Mouse (Mus musculus) small intestine, adult 2 months (tissue): ENCODE measurements around the gene Phactr1. TPM values are rescaled to one million over a fixed set of nuclear protein-coding genes. Genes with fewer than 3 reads are reported as not detected.

Experiments used
- H3K27ac ChIP-seq: fragments of 200-500 bp; 2 replicates; pipeline ENCODE4 v1.5.1; 2012; ENCODE audit warnings: low read depth, low read length, control low read depth, inconsistent platforms; ENCODE audit not compliant: insufficient read depth
- H3K27me3 ChIP-seq: fragments of 200-500 bp; 2 replicates; pipeline ENCODE4 v1.6.1; 2012; ENCODE audit warnings: mild to moderate bottlenecking, moderate library complexity, low read length, inconsistent platforms; ENCODE audit not compliant: control insufficient read depth, insufficient read depth
- H3K36me3 ChIP-seq: fragments of 200-500 bp; 2 replicates; pipeline ENCODE4 v1.6.1; 2012; ENCODE audit warnings: mild to moderate bottlenecking, low read length, control low read depth, inconsistent platforms; ENCODE audit not compliant: control insufficient read depth, insufficient read depth
- H3K4me1 ChIP-seq: fragments of 200-500 bp; 2 replicates; pipeline ENCODE4 v1.6.1; 2012; ENCODE audit warnings: low read length, inconsistent platforms, mixed read lengths; ENCODE audit not compliant: control insufficient read depth, insufficient read depth, insufficient read length
- H3K4me3 ChIP-seq: fragments of 200-500 bp; 2 replicates; pipeline ENCODE4 v1.5.1; 2012; ENCODE audit warnings: low read depth, mild to moderate bottlenecking, control low read depth, inconsistent platforms, low read length, moderate library complexity
- CTCF ChIP-seq: fragments of 200-500 bp; IDR thresholded peaks from 2 replicates; pipeline ENCODE4 v1.5.1; 2012; ENCODE audit warnings: low read depth, mild to moderate bottlenecking, control low read depth, inconsistent platforms, low read length, moderate library complexity, mixed read lengths; ENCODE audit not compliant: insufficient replicate concordance, insufficient read length; ENCODE audit errors: extremely low read depth
- POLR2A ChIP-seq: fragments of 200-500 bp; IDR thresholded peaks from 2 replicates; pipeline ENCODE4 v1.6.1; 2012; ENCODE audit warnings: low read depth, mild to moderate bottlenecking, control low read depth, inconsistent platforms, low read length, moderate library complexity
- WGBS: fragments of 180-500 bp; shearing (Covaris S2); methylation state at CpG from one replicate; pipeline ENCODE4 v1.1.7; 2018; 5-methylcytosine and 5-hydroxymethylcytosine counted together
- polyA plus RNA-seq: library from polyadenylated mRNA; depleted of rRNA; stranded (reverse); fragments of >200 nt; gene quantifications from 2 replicates; pipeline ENCODE4 v1.2.3, GENCODE M21; 2012

The Phactr1 gene
- polyA plus RNA-seq, 1 experiment, result 0.43 TPM

DNA sequence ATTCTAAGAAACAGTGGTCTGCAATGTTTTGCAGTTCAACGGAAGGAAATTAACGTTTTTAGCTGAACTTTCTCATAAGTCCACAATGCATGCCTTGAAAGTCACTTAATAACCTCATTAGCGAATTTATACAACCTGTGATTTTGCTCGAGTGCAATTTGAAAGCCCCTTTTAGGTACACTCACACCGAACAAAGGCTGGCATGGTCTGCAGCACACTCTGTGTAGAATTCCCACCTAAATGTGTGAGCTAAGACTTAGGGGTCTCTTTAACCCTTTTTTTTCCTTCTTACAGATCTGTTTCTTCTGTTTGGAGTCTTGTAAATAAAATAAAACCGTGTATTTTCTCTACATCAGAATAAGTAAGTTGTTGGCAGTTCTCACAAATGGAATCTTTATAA lies 335.3 kb downstream of the Phactr1 start:
- H3K4me1 ChIP-seq, result no peaks in the 10 kb centered on the region
- no peak overlapping the region for H3K27ac ChIP-seq
- H3K4me3 ChIP-seq, result no peak overlapping the region
- H3K36me3 ChIP-seq, result no peaks in the 10 kb centered on the region
- H3K27me3 ChIP-seq, result no peaks in the 10 kb centered on the region
- no peak for TF ChIP-seq CTCF
- no peak for TF ChIP-seq POLR2A
- WGBS, result 75% methylated on average over 6 of the region's 6 CpGs

DNA sequence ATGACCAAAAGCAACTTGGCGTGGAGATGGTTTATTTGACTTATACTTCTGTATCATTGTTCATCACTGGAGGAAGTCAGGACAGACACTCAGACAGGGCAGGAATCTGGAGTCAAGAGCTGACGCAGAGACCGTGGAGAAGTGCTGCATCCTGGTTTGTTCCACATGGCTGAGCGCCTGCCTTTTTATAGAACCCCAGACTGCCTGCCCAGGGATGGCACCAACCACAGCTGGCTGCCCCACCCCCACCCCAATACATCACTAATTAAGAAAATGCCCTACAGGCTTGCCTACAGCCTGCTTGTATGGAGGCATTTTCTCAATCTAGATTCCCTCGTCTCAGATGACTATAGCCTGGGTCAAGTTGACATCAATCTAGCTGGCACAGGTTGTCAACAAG lies 338.4 kb downstream of the Phactr1 start:
- no peaks in the 10 kb centered on the region for H3K36me3 ChIP-seq
- H3K4me3 ChIP-seq, result no peak overlapping the region
- H3K4me1 ChIP-seq, result no peaks in the 10 kb centered on the region
- no peak overlapping the region for H3K27ac ChIP-seq
- H3K27me3 ChIP-seq, result no peaks in the 10 kb centered on the region
- TF ChIP-seq CTCF (no peak), POLR2A (no peak)
- 70% methylated on average over 5 of the region's 5 CpGs for WGBS

GRCm38 (mm10) chr13:43021031-43021430 lies 340.6 kb downstream of the Phactr1 start:
- Histone ChIP-seq H3K4me1 (no peaks in the 10 kb centered on the region), H3K4me3 (no peak overlapping the region), H3K27ac (no peak overlapping the region), H3K36me3 (no peaks in the 10 kb centered on the region), H3K27me3 (no peaks in the 10 kb centered on the region)
- 76% methylated on average over 6 of the region's 6 CpGs for WGBS
- no peak for TF ChIP-seq POLR2A
- no peak for TF ChIP-seq CTCF

DNA sequence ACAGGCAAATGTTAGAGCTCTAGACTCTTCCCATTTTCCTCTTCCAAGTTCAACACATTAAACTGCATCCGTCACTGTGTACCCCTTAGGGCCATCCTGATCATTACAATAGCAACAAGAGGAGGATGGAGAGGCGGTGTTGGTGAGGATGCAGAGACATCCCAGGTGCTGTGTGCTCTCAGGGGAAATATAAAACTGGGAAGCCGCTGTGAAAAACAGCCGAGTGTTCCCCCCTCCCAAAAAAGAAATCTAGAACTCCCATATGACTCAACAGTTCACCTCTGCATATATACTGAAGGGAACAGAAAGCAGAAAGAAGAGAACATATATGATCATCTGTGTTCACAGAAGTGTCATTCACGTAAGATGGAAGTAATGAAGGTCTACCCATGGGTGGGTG lies 342.6 kb downstream of the Phactr1 start:
- Histone ChIP-seq H3K27ac (no peak overlapping the region), H3K36me3 (no peaks in the 10 kb centered on the region), H3K4me3 (no peak overlapping the region), H3K27me3 (no peaks in the 10 kb centered on the region), H3K4me1 (no peaks in the 10 kb centered on the region)
- WGBS, result 92% methylated on average over 5 of the region's 5 CpGs
- TF ChIP-seq CTCF, result no peak

DNA sequence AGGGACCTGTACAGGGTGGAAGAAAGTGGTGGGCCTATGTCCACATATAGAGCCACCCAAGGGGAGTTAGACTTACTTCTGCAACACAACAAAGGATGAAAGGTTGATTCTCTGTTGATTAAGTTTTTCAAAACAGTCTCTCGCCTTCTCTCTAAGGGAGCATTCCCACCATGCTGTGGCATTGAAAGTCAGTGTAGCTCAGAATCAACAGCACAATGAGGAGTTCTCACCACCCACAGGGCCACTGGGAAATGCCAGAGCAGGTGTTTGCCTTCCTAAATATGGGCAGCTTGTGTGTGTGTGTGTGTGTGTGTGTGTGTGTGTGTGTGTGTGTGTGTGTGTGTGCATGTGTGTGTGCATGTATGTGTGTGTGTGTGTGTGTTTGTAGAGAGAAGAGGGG lies 347.1 kb downstream of the Phactr1 start:
- no peaks in the 10 kb centered on the region for H3K36me3 ChIP-seq
- no peak overlapping the region for H3K27ac ChIP-seq
- H3K4me1 ChIP-seq, result no peaks in the 10 kb centered on the region
- H3K27me3 ChIP-seq, result no peaks in the 10 kb centered on the region
- no peak overlapping the region for H3K4me3 ChIP-seq
- TF ChIP-seq POLR2A (no peak), CTCF (no peak)
- 89% methylated on average over 1 of the region's 1 CpGs for WGBS

DNA sequence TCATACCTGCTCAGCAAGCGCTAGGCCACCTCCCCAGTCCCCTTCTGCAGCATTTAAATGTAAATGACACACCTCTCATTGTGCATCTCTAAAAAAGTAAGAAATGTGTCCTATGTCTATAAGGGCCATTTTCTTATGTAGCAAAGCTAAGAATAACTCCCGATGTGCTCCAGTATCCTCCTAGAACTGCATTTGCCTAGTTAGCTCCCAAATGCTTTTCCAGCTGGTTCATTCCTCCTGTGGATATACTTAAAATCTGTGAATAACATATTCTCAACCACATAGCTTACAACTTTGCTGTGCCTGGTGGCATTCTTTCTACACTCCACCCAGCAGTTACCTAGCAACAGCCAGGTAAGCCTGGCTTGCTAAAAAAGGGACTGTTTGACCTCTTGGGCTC lies 349.8 kb downstream of the Phactr1 start:
- H3K27me3 ChIP-seq, result no peaks in the 10 kb centered on the region
- TF ChIP-seq POLR2A (no peak), CTCF (no peak)
- H3K36me3 ChIP-seq, result no peaks in the 10 kb centered on the region
- no peaks in the 10 kb centered on the region for H3K4me1 ChIP-seq
- no peak overlapping the region for H3K4me3 ChIP-seq
- WGBS, result 76% methylated on average over 2 of the region's 2 CpGs
- no peak overlapping the region for H3K27ac ChIP-seq

DNA sequence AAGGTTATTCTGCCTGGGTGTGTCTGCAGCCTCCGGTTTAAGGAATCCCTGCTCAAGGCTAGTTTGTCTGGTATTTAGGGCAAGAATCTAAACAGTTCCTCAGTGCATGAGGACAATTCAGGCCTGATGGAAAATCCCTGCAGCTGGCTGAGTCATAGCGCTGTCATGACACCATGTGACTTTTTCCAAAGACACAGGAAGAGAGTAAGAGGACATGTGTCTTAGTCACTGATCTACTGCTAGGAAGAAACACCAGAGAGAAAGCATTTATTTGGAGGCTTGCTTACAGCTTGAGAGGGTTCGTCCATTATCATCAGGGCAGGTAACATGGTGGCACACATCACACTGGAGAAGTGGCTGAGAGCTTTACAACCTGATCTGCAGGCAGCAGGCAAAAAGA lies 352.0 kb downstream of the Phactr1 start:
- Histone ChIP-seq H3K36me3 (no peaks in the 10 kb centered on the region), H3K4me1 (no peaks in the 10 kb centered on the region), H3K27me3 (no peaks in the 10 kb centered on the region), H3K4me3 (no peak overlapping the region), H3K27ac (no peak overlapping the region)
- WGBS, result 86% methylated on average over 3 of the region's 3 CpGs
- TF ChIP-seq CTCF (no peak), POLR2A (no peak)

DNA sequence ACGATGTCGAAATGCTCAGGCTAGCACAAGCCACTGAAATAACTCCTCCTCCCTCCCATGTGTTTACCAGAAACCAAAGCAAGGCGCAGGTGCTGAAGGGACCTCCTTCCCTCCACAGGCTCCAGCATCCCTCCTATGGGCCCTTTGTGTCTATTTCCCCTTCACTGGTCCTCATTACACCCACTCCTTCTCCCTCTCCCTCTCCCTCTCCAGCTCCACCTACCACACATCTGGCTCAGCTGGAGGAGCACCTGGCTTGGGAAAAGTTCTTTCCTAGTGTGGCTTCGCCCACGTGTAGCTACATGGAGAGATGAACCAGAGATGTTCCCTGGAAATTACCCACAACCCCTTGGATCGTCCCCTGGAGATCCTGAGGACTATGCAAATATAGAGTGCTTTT lies 356.1 kb downstream of the Phactr1 start:
- Histone ChIP-seq H3K27me3 (no peaks in the 10 kb centered on the region), H3K4me3 (no peak overlapping the region), H3K36me3 (no peaks in the 10 kb centered on the region), H3K27ac (no peak overlapping the region), H3K4me1 (no peaks in the 10 kb centered on the region)
- 63% methylated on average over 6 of the region's 6 CpGs for WGBS
- TF ChIP-seq CTCF (no peak), POLR2A (no peak)
